Mouse (Mus musculus) heart, postnatal 0 days (tissue): ENCODE data around the gene Atf3. TPM values are rescaled to one million over a fixed set of nuclear protein-coding genes. Genes with fewer than 3 reads are reported as not detected.

Experiments used
- ATAC-seq: fragments of 200-750 bp; cut with Nextera tagmentation; 2 replicates; pipeline ENCODE4 v1.8.0; 2017; ENCODE audit warnings: low read depth, moderate number of reproducible peaks, moderate library complexity; ENCODE audit not compliant: insufficient read depth
- DNase-seq: peaks from one replicate; pipeline ENCODE4 v3.0.0-alpha.2; 2016; ENCODE audit warnings: low spot score
- H3K27ac ChIP-seq: fragments of 300-500 bp; sonication (generic); 2 replicates; pipeline ENCODE4 v1.5.1; 2014; ENCODE audit warnings: low read depth, mild to moderate bottlenecking
- H3K27me3 ChIP-seq: fragments of 300-500 bp; sonication (generic); 2 replicates; pipeline ENCODE4 v1.6.1; 2014; ENCODE audit warnings: low read length, mixed read lengths; ENCODE audit not compliant: control insufficient read depth, insufficient read depth
- H3K36me3 ChIP-seq: fragments of 300-500 bp; sonication (generic); replicated peaks from 2 replicates; pipeline ENCODE4 v1.6.1; 2014; ENCODE audit warnings: low read length, mixed read lengths; ENCODE audit not compliant: control insufficient read depth, insufficient read depth
- H3K4me1 ChIP-seq: fragments of 300-500 bp; sonication (generic); 2 replicates; pipeline ENCODE4 v1.6.1; 2014; ENCODE audit warnings: antibody characterized with exemption; ENCODE audit not compliant: control insufficient read depth, insufficient read depth
- H3K4me2 ChIP-seq: fragments of 300-500 bp; sonication (generic); 2 replicates; pipeline ENCODE4 v1.6.1; 2014; ENCODE audit warnings: low read depth, mild to moderate bottlenecking, low read length, moderate library complexity
- H3K4me3 ChIP-seq: fragments of 300-500 bp; sonication (generic); 2 replicates; pipeline ENCODE4 v1.5.1; 2014; ENCODE audit warnings: low read depth, low read length
- H3K9ac ChIP-seq: fragments of 300-500 bp; sonication (generic); replicated peaks from 2 replicates; pipeline ENCODE4 v1.6.1; 2014; ENCODE audit warnings: low read depth, low read length, mixed read lengths
- H3K9me3 ChIP-seq: fragments of 300-500 bp; sonication (generic); replicated peaks from 2 replicates; pipeline ENCODE4 v1.6.1; 2016; ENCODE audit warnings: low read length; ENCODE audit not compliant: control insufficient read depth
- CTCF ChIP-seq: IDR thresholded peaks from 2 replicates; pipeline ENCODE4 v1.5.1; 2016; ENCODE audit warnings: antibody characterized with exemption, control low read depth, low read depth
- EP300 ChIP-seq: IDR thresholded peaks from 2 replicates; pipeline ENCODE4 v1.6.1; 2016; ENCODE audit warnings: antibody characterized with exemption, low read depth
- WGBS: fragments of 180-500 bp; shearing (Covaris S2); extraction: QIAGEN DNeasy Blood & Tissue Kit; methylation state at CpG from one replicate; pipeline ENCODE4 v1.1.7; 2014; 5-methylcytosine and 5-hydroxymethylcytosine counted together
- polyA plus RNA-seq: library from polyadenylated mRNA; unstranded; fragments of >200 nt; fragmentation: Nextera tagmentation; extraction: Ambion mirVana; gene quantifications from 2 replicates; pipeline ENCODE4 v1.2.1, GENCODE M21; 2015
- total RNA-seq: library from RNA; depleted of rRNA; stranded (reverse); fragments of >200 nt; gene quantifications from 2 replicates; pipeline ENCODE4 v1.2.3, GENCODE M21; 2014; ENCODE audit warnings: low replicate concordance; rRNA removed

Atf3 gene
- total RNA-seq (44.1 and 54.0 TPM in 2 replicates), polyA plus RNA-seq (5.5 and 13.9 TPM in 2 replicates)

- DNase-seq (no peak), ATAC-seq (no peak)
- Histone ChIP-seq H3K36me3 (no peaks in the 10 kb centered on the region), H3K4me2 (no peak within 1 kb of the TSS), H3K9me3 (no peaks in the 10 kb centered on the region), H3K27ac (no peak within 1 kb of the TSS), H3K9ac (no peak within 1 kb of the TSS), H3K27me3 (peaks cover 4% of the 10 kb centered on the region; the same call in 1 of the 2 replicates), H3K4me3 (no peak within 1 kb of the TSS), H3K4me1 (peaks cover 9% of the 10 kb centered on the region; the same call in 1 of the 2 replicates)
- WGBS: 45% methylated on average over 6 of the region's 6 CpGs
- TF ChIP-seq CTCF: no peak
- TF ChIP-seq EP300: no peak
These were observed at the start of gene Atf3 for GRCm38 (mm10) chr1:191217939-191218338. Gene Atf3, minus strand, starts transcription at chr1:191218039.

GRCm38 (mm10) chr1:191267162-191267561, 49.3 kb upstream of the Atf3 start:
- Histone ChIP-seq H3K27me3 (no peaks in the 10 kb centered on the region), H3K9me3 (no peaks in the 10 kb centered on the region), H3K4me1 (peaks cover 13% of the 10 kb centered on the region), H3K4me2 (no peak overlapping the region), H3K36me3 (no peaks in the 10 kb centered on the region), H3K9ac (no peak overlapping the region), H3K27ac (no peak overlapping the region), H3K4me3 (no peak overlapping the region)
- TF ChIP-seq EP300 (no peak), CTCF (no peak)
- WGBS: 92% methylated on average over 5 of the region's 5 CpGs
- no peak for DNase-seq
- ATAC-seq: no peak

GRCm38 (mm10) chr1:191263471-191263870, 45.6 kb upstream of the Atf3 start:
- Histone ChIP-seq H3K9ac (no peak overlapping the region), H3K36me3 (no peaks in the 10 kb centered on the region), H3K9me3 (no peaks in the 10 kb centered on the region), H3K27me3 (no peaks in the 10 kb centered on the region), H3K4me1 (no peaks in the 10 kb centered on the region; the same call in 1 of the 2 replicates), H3K4me2 (no peak overlapping the region), H3K4me3 (no peak overlapping the region), H3K27ac (no peak overlapping the region)
- DNase-seq (no peak), ATAC-seq (no peak)
- TF ChIP-seq EP300 (no peak), CTCF (no peak)
- WGBS: 84% methylated on average over 5 of the region's 5 CpGs

DNA sequence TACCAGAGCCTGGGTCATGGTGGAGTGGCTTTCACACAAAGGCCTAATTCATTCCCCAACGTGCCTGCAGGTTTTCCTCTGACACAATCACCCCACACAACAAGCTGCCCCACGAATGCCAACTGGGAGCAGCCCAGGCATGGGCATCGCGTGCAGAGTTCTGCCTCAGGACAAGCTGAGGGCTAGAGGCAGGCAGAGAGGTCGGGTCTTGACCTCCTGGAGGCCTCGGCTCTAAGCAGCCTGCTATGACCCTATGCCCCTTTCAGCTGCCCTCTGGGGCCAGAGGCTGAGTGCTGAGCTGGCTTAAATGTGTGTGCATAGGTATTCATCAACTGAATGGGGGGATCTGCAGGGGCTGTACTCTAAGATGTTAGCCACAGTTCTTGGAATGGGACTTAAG, 44.0 kb upstream of the Atf3 start:
- Histone ChIP-seq H3K27ac (no peak overlapping the region), H3K9me3 (no peaks in the 10 kb centered on the region), H3K4me1 (peaks cover 10% of the 10 kb centered on the region), H3K36me3 (no peaks in the 10 kb centered on the region), H3K4me3 (no peak overlapping the region), H3K4me2 (no peak overlapping the region), H3K27me3 (no peaks in the 10 kb centered on the region), H3K9ac (no peak overlapping the region)
- TF ChIP-seq EP300 (no peak), CTCF (no peak)
- ATAC-seq (no peak), DNase-seq (no peak)
- 66% methylated on average over 6 of the region's 6 CpGs for WGBS

DNA sequence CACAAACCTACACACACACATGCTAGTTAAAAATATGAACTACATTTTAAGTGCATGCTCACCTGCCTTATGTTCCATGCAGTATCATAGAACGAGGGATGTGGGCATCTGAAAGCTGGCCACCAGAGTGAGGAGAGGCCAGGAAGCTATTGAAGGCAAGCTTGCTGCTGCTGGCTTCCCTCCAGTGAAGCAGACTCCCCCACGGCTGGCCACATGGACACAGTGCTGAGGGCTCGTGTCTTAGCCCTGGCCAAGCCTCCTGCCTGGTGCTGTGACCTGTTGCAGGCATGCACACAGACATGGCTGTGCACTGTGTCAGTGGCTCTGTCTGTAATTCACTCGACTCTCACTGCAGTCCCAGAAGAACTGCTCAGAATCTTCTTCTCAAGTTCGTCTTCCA, 41.8 kb upstream of the Atf3 start:
- no peaks in the 10 kb centered on the region for H3K27me3 ChIP-seq
- H3K9ac ChIP-seq: no peak overlapping the region
- 46% methylated on average over 5 of the region's 5 CpGs for WGBS
- no peak overlapping the region for H3K4me3 ChIP-seq
- no peak overlapping the region for H3K4me2 ChIP-seq
- TF ChIP-seq EP300: no peak
- TF ChIP-seq CTCF: no peak
- H3K4me1 ChIP-seq: peaks cover 12% of the 10 kb centered on the region
- H3K36me3 ChIP-seq: no peaks in the 10 kb centered on the region
- no peak overlapping the region for H3K27ac ChIP-seq
- DNase-seq (no peak), ATAC-seq (no peak)
- no peaks in the 10 kb centered on the region for H3K9me3 ChIP-seq

- H3K4me2 ChIP-seq: 0 out of 2 replicates have a peak overlapping the region, but pooled peaks have one; percentile 22
- H3K4me3 ChIP-seq: no peak overlapping the region
- DNase-seq: no peak
These were observed 41.3 kb upstream of the Atf3 start for GRCm38 (mm10) chr1:191259121-191259520.

More at GRCm38 (mm10) chr1:191259121-191259520, 41.3 kb upstream of the Atf3 start:
- no peak for ATAC-seq
- no peak for TF ChIP-seq CTCF
- TF ChIP-seq EP300: no peak
- no peaks in the 10 kb centered on the region for H3K9me3 ChIP-seq
- 30% methylated on average over 7 of the region's 7 CpGs for WGBS
- H3K27ac ChIP-seq: no peak overlapping the region
- no peaks in the 10 kb centered on the region for H3K36me3 ChIP-seq
- no peaks in the 10 kb centered on the region for H3K27me3 ChIP-seq
- H3K4me1 ChIP-seq: peaks cover 12% of the 10 kb centered on the region
- H3K9ac ChIP-seq: no peak overlapping the region
